Mouse (Mus musculus): Measurements from ENCODE around the gene Tprg. TPM values are rescaled to one million over a fixed set of nuclear protein-coding genes. Genes with fewer than 3 reads are reported as not detected.

Gene Tprg
- not detected for total RNA-seq (2022)

- DNase-seq (ENCODE audit: low spot score in 2 of 2): no peak
These were observed at the start of gene Tprg for GRCm38 (mm10) chr16:25286517-25286916. Gene Tprg (plus strand): TSS chr16:25286817.

GRCm38 (mm10) chr16:25238274-25239050, 48.2 kb upstream of the Tprg start:
- DNase-seq (ENCODE audit: low spot score in 2 of 2): no peak

DNA sequence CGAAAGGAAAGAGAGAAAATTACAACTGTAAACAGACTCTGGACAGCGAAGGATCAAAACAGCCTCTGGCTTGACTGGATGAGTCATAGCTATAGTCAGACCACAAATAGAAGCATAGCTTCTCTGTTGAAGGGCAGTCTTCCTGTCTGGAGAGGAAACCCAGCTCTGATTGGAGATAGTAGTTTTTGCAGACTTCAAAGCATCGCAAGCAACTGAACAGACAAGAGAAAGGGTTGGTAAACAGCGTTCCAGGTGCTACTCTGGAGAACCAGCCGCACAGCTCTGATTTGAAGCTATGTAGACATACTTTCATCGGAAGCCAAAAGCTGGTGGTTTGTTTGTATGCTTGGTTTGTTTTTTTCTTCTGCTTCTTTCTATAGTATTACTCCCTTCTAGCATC, 37.7 kb upstream of the Tprg start:
- DNase-seq (ENCODE audit: low spot score in 2 of 2): no peak

GRCm38 (mm10) chr16:25250129-25250749, 36.4 kb upstream of the Tprg start:
- no peak for DNase-seq (ENCODE audit: low spot score in 2 of 2)

DNA sequence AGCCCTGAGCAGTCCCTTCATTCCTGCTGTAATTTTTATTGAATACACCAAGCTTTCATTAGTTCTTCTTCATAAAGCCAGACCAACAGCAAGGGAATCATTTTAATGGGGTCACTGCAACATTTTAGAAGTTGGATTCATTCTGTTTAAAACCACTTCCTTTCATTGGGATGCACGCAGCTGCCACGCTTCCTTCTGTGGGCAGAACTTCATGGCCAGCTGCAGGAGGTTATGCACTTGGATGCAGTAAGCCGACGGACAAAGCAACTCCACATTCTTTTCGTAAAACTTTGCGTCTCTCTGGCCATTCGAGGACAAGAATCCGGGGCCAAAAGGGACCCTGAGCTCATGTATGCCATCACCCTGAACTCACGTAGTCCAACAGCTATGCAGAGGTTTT, 35.5 kb upstream of the Tprg start:
- DNase-seq (ENCODE audit: low spot score in 2 of 2): no peak

DNA sequence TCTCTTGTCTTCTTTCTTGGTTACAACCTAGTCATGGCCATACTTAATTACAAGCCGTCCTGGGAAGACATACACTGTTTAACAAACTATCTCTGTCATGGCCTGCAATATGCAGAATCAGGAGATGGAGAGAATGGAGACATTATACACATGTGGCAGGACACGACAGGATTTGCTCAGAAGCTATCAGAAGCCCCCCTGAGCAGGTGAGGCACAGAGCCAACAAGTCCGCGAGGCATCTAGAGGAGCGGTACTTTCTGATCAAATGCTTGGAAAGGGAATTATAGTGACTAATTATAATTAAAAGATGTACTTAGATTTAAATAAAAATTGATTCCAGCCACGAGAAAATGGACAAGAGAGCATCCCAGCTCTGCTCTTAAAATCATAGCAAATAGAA, 32.0 kb upstream of the Tprg start:
- DNase-seq (ENCODE audit: low spot score in 2 of 2): no peak

GRCm38 (mm10) chr16:25255186-25255585, 31.4 kb upstream of the Tprg start:
- peak; percentile 36 to 45 for DNase-seq (ENCODE audit: low spot score in 2 of 2)

DNA sequence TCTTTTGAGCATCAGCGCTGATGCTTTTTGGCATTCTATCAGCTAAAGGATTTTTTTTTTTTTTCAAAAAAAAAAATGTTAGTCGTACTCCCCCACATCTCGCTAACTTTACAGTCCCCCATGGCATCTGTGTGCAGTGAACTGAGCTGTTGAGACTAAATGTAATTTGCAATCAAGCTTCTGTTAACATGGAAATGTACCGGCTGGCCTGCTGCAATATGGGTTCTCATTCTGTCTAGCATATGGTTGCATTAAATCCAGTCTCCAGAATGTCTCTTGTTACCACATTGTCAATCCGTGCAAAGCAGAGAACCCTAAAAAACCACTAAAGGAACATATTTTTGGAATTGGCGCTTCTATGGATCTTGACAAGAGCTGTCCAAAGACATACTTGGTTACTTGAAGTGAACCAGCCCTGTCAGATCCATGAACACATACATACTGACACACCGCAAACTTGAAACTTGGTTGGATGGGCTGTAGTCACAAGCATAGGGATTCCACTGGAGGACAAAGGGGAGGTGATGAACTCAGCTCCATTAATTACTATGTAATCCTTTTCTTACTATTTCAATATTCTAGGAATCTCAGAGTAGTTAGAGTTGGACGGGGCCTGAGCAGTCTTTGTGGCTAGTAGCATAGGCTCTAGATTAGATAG, 30.9 kb upstream of the Tprg start:
- DNase-seq (ENCODE audit: low spot score in 2 of 2): peak; percentile 82 to 84

- no peak for DNase-seq (ENCODE audit: low spot score in 2 of 2)
These were observed 24.3 kb upstream of the Tprg start for GRCm38 (mm10) chr16:25262306-25262705.

DNA sequence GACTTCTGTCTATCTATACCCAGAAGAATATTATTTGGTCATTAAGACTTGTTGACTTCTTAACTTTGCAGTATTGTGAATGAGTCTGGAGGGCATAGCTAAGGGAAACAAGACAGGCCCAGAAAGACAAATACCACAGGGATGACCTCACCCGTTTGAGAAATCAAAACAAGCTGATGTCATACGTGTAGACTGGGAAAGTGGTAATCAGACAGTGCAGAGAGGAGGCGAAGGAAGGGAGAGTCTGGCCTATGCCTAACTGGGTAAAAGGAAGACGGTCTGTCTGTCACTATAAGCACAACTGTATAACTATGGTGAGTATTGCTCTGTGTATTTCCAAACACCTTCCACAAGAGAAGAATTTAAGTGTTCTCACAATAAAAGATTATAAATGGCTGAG, 23.7 kb upstream of the Tprg start:
- no peak for DNase-seq (ENCODE audit: low spot score in 2 of 2)

DNA sequence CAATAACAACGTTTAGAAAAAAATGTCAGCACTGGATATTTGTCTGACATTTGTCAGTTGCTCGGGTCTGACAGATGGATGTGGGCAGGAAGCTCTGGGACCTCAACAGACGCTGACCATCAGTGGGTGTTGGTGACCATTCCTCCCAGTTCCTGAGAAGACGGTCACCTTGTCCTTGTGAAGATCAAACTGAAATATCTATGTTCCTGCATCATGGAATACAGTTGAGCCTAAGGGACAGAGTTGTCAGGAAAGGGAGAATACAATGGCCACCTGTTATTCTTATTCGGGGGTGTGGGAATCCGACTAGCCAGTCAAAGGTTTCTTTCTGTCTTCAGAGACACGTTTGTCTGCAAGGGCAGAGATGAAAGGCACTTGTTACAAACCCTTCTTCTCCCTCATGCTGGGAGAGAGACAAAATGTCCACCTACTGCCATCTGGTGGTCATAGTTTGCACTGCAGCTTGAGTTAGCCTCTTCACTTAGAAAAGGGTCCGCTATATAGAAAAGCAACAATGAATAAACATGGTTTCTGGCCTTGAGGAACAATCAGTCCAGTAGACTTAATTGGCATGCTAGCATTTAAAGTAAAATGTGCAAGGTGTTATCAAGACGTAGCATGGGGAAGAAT, 23.0 kb upstream of the Tprg start:
- DNase-seq (ENCODE audit: low spot score in 2 of 2): peak; percentile 65 to 89

GRCm38 (mm10) chr16:25265177-25265576, 21.4 kb upstream of the Tprg start:
- no peak for DNase-seq (ENCODE audit: low spot score in 2 of 2)

GRCm38 (mm10) chr16:25268276-25268675, 18.3 kb upstream of the Tprg start:
- DNase-seq (ENCODE audit: low spot score in 2 of 2): no peak

DNA sequence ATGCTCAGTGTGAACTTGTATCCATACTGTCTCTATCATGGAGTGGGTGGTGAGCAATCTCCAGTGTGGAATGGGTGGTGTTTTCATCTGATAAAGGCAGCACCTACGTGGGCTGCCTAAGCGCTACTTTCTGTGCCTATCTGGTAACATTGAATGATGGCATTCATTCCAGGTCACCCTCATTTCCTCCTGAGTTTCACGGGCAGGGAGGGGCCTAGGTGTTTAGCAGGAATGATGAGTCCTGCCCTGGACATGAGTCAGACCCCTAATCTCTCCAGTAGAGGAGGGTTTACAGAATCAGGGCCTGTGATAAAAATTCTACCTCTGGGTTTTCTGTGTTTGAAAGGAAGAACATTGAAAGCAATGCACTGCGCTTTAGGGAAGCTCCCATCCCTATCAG, 4.1 kb upstream of the Tprg start:
- no peak for DNase-seq (ENCODE audit: low spot score in 2 of 2)

- no peak for DNase-seq (ENCODE audit: low spot score in 2 of 2)
These were observed 7.1 kb downstream of the Tprg start for GRCm38 (mm10) chr16:25293753-25294152.

DNA sequence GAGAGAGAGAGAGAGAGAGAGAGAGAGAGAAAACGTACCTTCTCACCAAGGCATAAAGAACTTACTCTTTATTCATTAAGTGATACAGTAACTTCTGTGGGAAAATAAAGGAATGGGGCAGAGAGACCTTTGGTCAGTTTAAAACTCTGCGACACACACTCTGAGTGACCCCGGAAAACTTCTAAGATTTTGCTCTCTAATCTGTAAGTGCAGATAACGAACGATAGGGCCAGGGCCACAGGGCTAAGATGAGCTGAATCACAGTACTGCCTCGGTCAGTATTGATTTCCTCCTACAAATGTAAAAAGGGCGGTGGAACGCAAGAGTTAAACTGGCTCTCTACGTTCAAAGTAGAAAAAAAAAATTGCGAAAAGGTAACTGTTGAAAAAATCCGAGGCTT, 8.9 kb downstream of the Tprg start:
- no peak for DNase-seq (ENCODE audit: low spot score in 2 of 2)

DNA sequence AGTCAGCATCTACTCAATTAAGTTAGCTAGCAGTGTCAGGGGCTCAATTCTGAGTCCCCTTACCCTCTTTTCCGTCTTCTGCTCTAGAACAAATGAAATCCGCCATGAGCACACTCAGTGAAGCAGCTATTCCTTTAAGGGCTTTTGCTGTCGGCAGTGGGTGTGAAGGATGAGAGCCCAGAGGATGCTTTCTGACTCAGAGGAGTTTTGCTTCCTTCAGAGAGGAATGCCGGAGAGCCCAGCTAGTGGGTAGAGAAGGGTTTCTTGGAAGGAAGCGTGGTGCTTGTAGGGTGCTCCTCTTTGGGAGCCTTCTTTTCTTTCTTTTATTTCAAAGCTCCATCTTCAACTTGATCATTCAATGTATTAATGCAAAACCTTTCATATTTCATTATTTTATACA, 10.1 kb downstream of the Tprg start:
- DNase-seq (ENCODE audit: low spot score in 2 of 2): no peak

DNA sequence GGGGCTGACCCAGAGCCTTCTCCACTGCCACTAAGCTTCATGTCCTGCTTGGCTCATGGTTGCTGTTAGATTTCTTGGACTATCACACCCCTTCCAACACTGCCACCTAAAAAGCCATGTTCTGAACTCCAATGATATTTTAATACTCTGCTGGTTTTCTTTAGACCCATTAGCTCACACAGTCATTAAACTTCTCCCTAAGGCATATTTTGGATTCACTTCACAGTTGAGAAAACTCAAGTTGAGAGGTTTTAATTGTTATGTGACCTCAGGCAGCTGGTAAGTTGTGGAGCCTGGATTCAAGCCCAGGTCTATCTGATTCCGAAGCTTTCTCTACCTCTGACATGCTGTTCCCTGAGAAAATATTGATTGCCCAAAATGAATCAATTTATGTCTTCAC, 11.6 kb downstream of the Tprg start:
- DNase-seq (ENCODE audit: low spot score in 2 of 2): no peak

DNA sequence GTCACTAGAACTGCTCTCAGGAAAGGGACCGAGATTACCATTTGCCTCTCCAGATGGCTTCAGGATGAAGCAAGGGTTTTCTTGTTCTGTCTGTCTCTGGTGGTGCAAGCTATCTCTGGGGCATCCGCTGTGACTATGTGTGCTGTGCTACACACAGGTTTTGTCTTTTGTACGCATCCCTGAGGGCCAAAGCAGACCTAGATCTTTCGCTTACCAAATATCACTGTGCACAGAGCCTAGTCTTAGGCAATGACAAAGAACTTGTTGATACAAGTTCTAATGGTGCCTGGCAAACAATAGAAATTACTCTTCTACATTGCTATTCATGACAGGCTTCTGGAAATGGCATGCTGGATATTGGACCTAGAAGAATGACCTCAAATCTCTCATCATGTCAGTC, 16.0 kb downstream of the Tprg start:
- no peak for DNase-seq (ENCODE audit: low spot score in 2 of 2)

DNA sequence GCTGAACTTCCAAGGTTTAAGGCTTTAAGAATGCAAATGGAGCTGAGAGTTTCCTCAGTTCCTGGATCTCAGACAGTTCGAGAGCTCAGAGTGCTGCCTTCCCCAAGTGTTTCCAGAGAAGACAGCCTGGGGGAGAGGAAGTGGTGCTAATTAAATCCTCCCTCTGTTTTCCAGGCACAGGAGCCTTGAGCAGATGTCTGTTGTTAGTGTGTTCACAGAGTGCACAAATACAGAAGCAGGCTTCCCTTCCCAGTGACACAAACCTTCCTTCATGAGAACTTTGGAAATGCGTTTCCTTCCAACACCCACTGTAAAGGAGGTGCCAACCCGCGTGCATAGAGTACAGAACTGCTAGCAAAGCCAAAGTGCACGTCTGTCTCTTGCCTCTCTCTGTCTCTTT, 27.4 kb downstream of the Tprg start:
- peak; percentile 66 to 75 for DNase-seq (ENCODE audit: low spot score in 2 of 2)

- no peak for DNase-seq (ENCODE audit: low spot score in 2 of 2)
These were observed 28.5 kb downstream of the Tprg start for GRCm38 (mm10) chr16:25315090-25315489.

- no peak for DNase-seq (ENCODE audit: low spot score in 2 of 2)
These were observed 39.1 kb downstream of the Tprg start for GRCm38 (mm10) chr16:25325631-25326238.

All from layer of hippocampus, adult 8-10 months (tissue).